Mouse (Mus musculus) midbrain, embryonic 13.5 days (tissue): ENCODE data around the gene Adh5. TPM values are rescaled to one million over a fixed set of nuclear protein-coding genes. Genes with fewer than 3 reads are reported as not detected.

Experiments used
- ATAC-seq: fragments of 200-750 bp; cut with Nextera tagmentation; 2 replicates; pipeline ENCODE4 v1.8.0; 2017; ENCODE audit warnings: mild to moderate bottlenecking, moderate TSS enrichment, moderate library complexity
- H3K27ac ChIP-seq: fragments of 300-500 bp; sonication (generic); 2 replicates; pipeline ENCODE4 v1.5.1; 2015; ENCODE audit warnings: inconsistent platforms, mild to moderate bottlenecking, moderate library complexity
- H3K27me3 ChIP-seq: fragments of 300-500 bp; sonication (generic); 2 replicates; pipeline ENCODE4 v1.6.1; 2015; ENCODE audit warnings: mild to moderate bottlenecking, inconsistent platforms
- H3K36me3 ChIP-seq: fragments of 300-500 bp; sonication (generic); 2 replicates; pipeline ENCODE4 v1.6.1; 2015; ENCODE audit warnings: mild to moderate bottlenecking, inconsistent platforms
- H3K4me1 ChIP-seq: fragments of 300-500 bp; sonication (generic); replicated peaks from 2 replicates; pipeline ENCODE4 v1.6.1; 2015; ENCODE audit warnings: inconsistent platforms
- H3K4me2 ChIP-seq: fragments of 300-500 bp; sonication (generic); replicated peaks from 2 replicates; pipeline ENCODE4 v1.6.1; 2015; ENCODE audit warnings: moderate library complexity, mild to moderate bottlenecking, inconsistent platforms
- H3K4me3 ChIP-seq: fragments of 300-500 bp; sonication (generic); replicated peaks from 2 replicates; pipeline ENCODE4 v1.5.1; 2015; ENCODE audit warnings: mild to moderate bottlenecking, inconsistent platforms
- H3K9ac ChIP-seq: fragments of 300-500 bp; sonication (generic); replicated peaks from 2 replicates; pipeline ENCODE4 v1.6.1; 2015; ENCODE audit warnings: mild to moderate bottlenecking, inconsistent platforms
- H3K9me3 ChIP-seq: fragments of 300-500 bp; sonication (generic); 2 replicates; pipeline ENCODE4 v1.6.1; 2016; ENCODE audit warnings: mild to moderate bottlenecking, inconsistent platforms
- WGBS: fragments of 180-500 bp; shearing (Covaris S2); methylation state at CpG from one replicate; pipeline ENCODE4 v1.1.7; 2015; 5-methylcytosine and 5-hydroxymethylcytosine counted together
- polyA plus RNA-seq: library from polyadenylated mRNA; unstranded; fragments of >200 nt; fragmentation: Nextera tagmentation; extraction: Ambion mirVana; gene quantifications from 2 replicates; pipeline ENCODE4 v1.2.1, GENCODE M21; 2015

Gene Adh5
- polyA plus RNA-seq, 1 experiment from 2014 or later: 243 TPM

GRCm38 (mm10) chr3:138493668-138494067, 50.8 kb downstream of the Adh5 start:
- no peaks in the 10 kb centered on the region for H3K27me3 ChIP-seq
- H3K9me3 ChIP-seq: no peaks in the 10 kb centered on the region
- no peaks in the 10 kb centered on the region for H3K36me3 ChIP-seq
- H3K4me2 ChIP-seq: no peak overlapping the region
- ATAC-seq: no peak
- 86% methylated on average over 3 of the region's 3 CpGs for WGBS
- H3K27ac ChIP-seq: no peak overlapping the region
- H3K9ac ChIP-seq: no peak overlapping the region
- H3K4me1 ChIP-seq: no peaks in the 10 kb centered on the region
- no peak overlapping the region for H3K4me3 ChIP-seq

GRCm38 (mm10) chr3:138494565-138494964, 51.7 kb downstream of the Adh5 start:
- Histone ChIP-seq H3K27ac (no peak overlapping the region), H3K4me1 (peaks cover 4% of the 10 kb centered on the region), H3K4me2 (no peak overlapping the region), H3K9me3 (no peaks in the 10 kb centered on the region), H3K9ac (no peak overlapping the region), H3K36me3 (no peaks in the 10 kb centered on the region), H3K4me3 (no peak overlapping the region), H3K27me3 (no peaks in the 10 kb centered on the region)
- 42% methylated on average over 1 of the region's 1 CpGs for WGBS
- ATAC-seq: no peak

- no peaks in the 10 kb centered on the region for H3K27me3 ChIP-seq
- WGBS: 87% methylated on average over 11 of the region's 11 CpGs
- H3K27ac ChIP-seq: no peak overlapping the region
- no peak for ATAC-seq
- no peaks in the 10 kb centered on the region for H3K9me3 ChIP-seq
- no peaks in the 10 kb centered on the region for H3K36me3 ChIP-seq
- no peak overlapping the region for H3K4me2 ChIP-seq
- H3K4me3 ChIP-seq: no peak overlapping the region
- peaks cover 12% of the 10 kb centered on the region for H3K4me1 ChIP-seq
- no peak overlapping the region for H3K9ac ChIP-seq
Measured at GRCm38 (mm10) chr3:138495166-138496145, 52.6 kb downstream of the Adh5 start.

GRCm38 (mm10) chr3:138498731-138499130, 55.8 kb downstream of the Adh5 start:
- no peak overlapping the region for H3K27ac ChIP-seq
- no peak overlapping the region for H3K4me2 ChIP-seq
- no peaks in the 10 kb centered on the region for H3K27me3 ChIP-seq
- H3K4me1 ChIP-seq: peaks cover 17% of the 10 kb centered on the region
- H3K36me3 ChIP-seq: no peaks in the 10 kb centered on the region
- no peak overlapping the region for H3K9ac ChIP-seq
- no peak for ATAC-seq
- 73% methylated on average over 4 of the region's 4 CpGs for WGBS
- H3K9me3 ChIP-seq: no peaks in the 10 kb centered on the region
- H3K4me3 ChIP-seq: no peak overlapping the region

GRCm38 (mm10) chr3:138499854-138500740, 57.2 kb downstream of the Adh5 start:
- H3K9ac ChIP-seq: no peak overlapping the region
- H3K27ac ChIP-seq: peak overlapping the region; percentile 54
- H3K36me3 ChIP-seq: no peaks in the 10 kb centered on the region
- ATAC-seq: 0 out of 2 replicates have a peak, but pooled peaks have one; percentile 53
- no peaks in the 10 kb centered on the region for H3K27me3 ChIP-seq
- no peaks in the 10 kb centered on the region for H3K9me3 ChIP-seq
- H3K4me1 ChIP-seq: peaks cover 17% of the 10 kb centered on the region
- no peak overlapping the region for H3K4me3 ChIP-seq
- 13% methylated on average over 15 of the region's 15 CpGs for WGBS
- H3K4me2 ChIP-seq: peak overlapping the region; percentile 36

- 89% methylated on average over 11 of the region's 11 CpGs for WGBS
Measured at GRCm38 (mm10) chr3:138503754-138504153, 60.9 kb downstream of the Adh5 start.

More at GRCm38 (mm10) chr3:138503754-138504153, 60.9 kb downstream of the Adh5 start:
- no peak overlapping the region for H3K4me3 ChIP-seq
- H3K4me2 ChIP-seq: no peak overlapping the region
- H3K27ac ChIP-seq: no peak overlapping the region
- no peaks in the 10 kb centered on the region for H3K36me3 ChIP-seq
- no peak for ATAC-seq
- H3K9me3 ChIP-seq: no peaks in the 10 kb centered on the region
- H3K9ac ChIP-seq: no peak overlapping the region
- peaks cover 17% of the 10 kb centered on the region for H3K4me1 ChIP-seq
- no peaks in the 10 kb centered on the region for H3K27me3 ChIP-seq

Other genes starting within 250 kb of the Adh5 start
- gene 4930579F01Rik, start 249.3 kb upstream of the Adh5 start, polyA plus RNA-seq: not detected in 2 replicates
- 0.46 and 0.66 TPM in 2 replicates for gene Adh7, start 225.3 kb upstream of the Adh5 start, polyA plus RNA-seq
- gene Adh1, start 182.1 kb upstream of the Adh5 start, polyA plus RNA-seq: 0.81 and 0.97 TPM in 2 replicates
- gene Adh6a, start 129.8 kb upstream of the Adh5 start, polyA plus RNA-seq: not detected in 2 replicates
- 0.17 and 0.40 TPM in 2 replicates for gene Adh6b, start 101.3 kb upstream of the Adh5 start, polyA plus RNA-seq
- not detected in 2 replicates for gene Adh4, start 27.6 kb upstream of the Adh5 start, polyA plus RNA-seq
- 43.4 and 46.6 TPM in 2 replicates for gene Metap1, start 46.4 kb downstream of the Adh5 start, polyA plus RNA-seq
- gene Eif4e, start 83.1 kb downstream of the Adh5 start, polyA plus RNA-seq: 343 and 393 TPM in 2 replicates